13 mouse cellular contexts compared by ENCODE assay signal in the genomic region with DNA sequence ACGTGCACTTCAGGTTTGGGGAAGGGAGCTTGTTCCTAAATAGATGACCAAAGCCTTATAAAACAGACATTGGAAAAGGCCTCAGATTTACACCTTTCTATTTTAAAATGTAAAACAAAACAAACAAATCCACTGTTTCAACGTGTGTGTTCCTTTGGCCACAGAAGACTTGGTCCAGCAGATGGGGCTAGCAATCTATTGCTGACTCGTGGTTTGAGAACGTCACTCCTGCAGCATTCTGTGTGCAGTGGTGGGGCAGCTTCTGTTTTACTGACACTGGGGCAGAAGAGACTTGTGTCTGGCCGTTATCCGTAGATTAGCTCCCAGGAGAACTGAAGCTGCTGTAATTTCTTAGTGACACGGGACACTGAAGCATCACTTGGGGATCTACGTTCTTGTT. TPM values are rescaled to one million over a fixed set of nuclear protein-coding genes. Genes with fewer than 3 reads are reported as not detected.
DNase-seq lines count a peak whose midpoint lies in the region; ATAC-seq and TF ChIP-seq lines count a peak whose summit lies in the region.
"Had no signal": no experiment of that assay in that cellular context is flagged by ENCODE, and none has a peak within 500 bp of the region (broad histone marks: within the 10 kb centered on the region; RNA-seq: fewer than 3 reads in every experiment).

No protein-coding gene starts in this region.

- no peak for TF ChIP-seq POLR2A in brain, embryonic 14.5 days (IDR thresholded peaks at IDR 0.05; ENCODE audit: borderline replicate concordance, extremely low read depth, insufficient read depth, insufficient read length, poor library complexity, severe bottlenecking)

- DNase-seq in forebrain, postnatal 0 days: peak; percentile 32
- no peak for DNase-seq in forebrain, embryonic 14.5 days (ENCODE audit: low spot score)
- no peak for DNase-seq in layer of hippocampus, adult 2 months (ENCODE audit: low spot score in 2 of 2)
- DNase-seq in layer of hippocampus, adult 9-11 months: no peak
- DNase-seq in 416B (ENCODE audit: low read depth): peak; percentile 38
- DNase-seq in brain, embryonic 14.5 days (ENCODE audit: low read depth): no peak
- no peak for DNase-seq in thymus, postnatal 14 days
- no peak for DNase-seq in kidney, adult 8-10 months
- DNase-seq: cerebellum, adult 11-12 months; thymus, postnatal 4 days had no signal

- H3K4me2 ChIP-seq in forebrain, postnatal 0 days (ENCODE audit: low read depth): no peak overlapping the region
- H3K4me2 ChIP-seq in forebrain, embryonic 14.5 days (ENCODE audit: low read length): no peak overlapping the region
- H3K4me2 ChIP-seq: embryonic facial prominence, embryonic 13.5 days; kidney, embryonic 15.5 days; lung, embryonic 15.5 days had no signal

- H3K4me3 ChIP-seq in forebrain, postnatal 0 days (ENCODE audit: low read depth, low read length): no peak overlapping the region
- no peak overlapping the region for H3K4me3 ChIP-seq in forebrain, embryonic 14.5 days (ENCODE audit: low read depth, low read length)
- no peak overlapping the region for H3K4me3 ChIP-seq in layer of hippocampus, adult 2 months
- H3K4me3 ChIP-seq: embryonic facial prominence, embryonic 13.5 days; kidney, embryonic 15.5 days; lung, embryonic 15.5 days had no signal

- no peak overlapping the region for H3K9ac ChIP-seq in forebrain, postnatal 0 days
- H3K9ac ChIP-seq in forebrain, embryonic 14.5 days (ENCODE audit: low read length): no peak overlapping the region
- H3K9ac ChIP-seq: embryonic facial prominence, embryonic 13.5 days; kidney, embryonic 15.5 days; lung, embryonic 15.5 days had no signal

- peak; percentile 48; the same call in 1 of the 2 replicates for TF ChIP-seq CTCF in forebrain, postnatal 0 days (IDR thresholded peaks at IDR 0.05; ENCODE audit: low read depth)
- peak; percentile 47 for TF ChIP-seq CTCF in layer of hippocampus, adult 2 months (conservative IDR thresholded peaks at IDR 0.05)
- peak; percentile 16; the same call in 1 of the 2 replicates for TF ChIP-seq CTCF in brain, embryonic 14.5 days (IDR thresholded peaks at IDR 0.05; ENCODE audit: borderline replicate concordance, extremely low read depth, insufficient read depth, insufficient read length)

- H3K4me1 ChIP-seq in forebrain, postnatal 0 days (ENCODE audit: insufficient read depth): no peaks in the 10 kb centered on the region
- H3K4me1 ChIP-seq in forebrain, embryonic 14.5 days (ENCODE audit: control insufficient read depth, insufficient read depth, low read length): no peaks in the 10 kb centered on the region
- H3K4me1 ChIP-seq: embryonic facial prominence, embryonic 13.5 days; lung, embryonic 15.5 days had no signal

- H3K27ac ChIP-seq in forebrain, postnatal 0 days (ENCODE audit: low read depth, low read length): no peak overlapping the region
- no peak overlapping the region for H3K27ac ChIP-seq in forebrain, embryonic 14.5 days (ENCODE audit: low read depth, low read length)
- H3K27ac ChIP-seq in layer of hippocampus, adult 2 months: no peak overlapping the region
- H3K27ac ChIP-seq: embryonic facial prominence, embryonic 13.5 days; kidney, embryonic 15.5 days; lung, embryonic 15.5 days had no signal

- 85% methylated on average over 8 of the region's 8 CpGs for WGBS in forebrain, postnatal 0 days
- WGBS in forebrain, embryonic 14.5 days: 84% methylated on average over 8 of the region's 8 CpGs

- H3K36me3 ChIP-seq in forebrain, postnatal 0 days (ENCODE audit: insufficient read depth): peaks cover 40% of the 10 kb centered on the region
- H3K36me3 ChIP-seq in forebrain, embryonic 14.5 days (ENCODE audit: control insufficient read depth, insufficient read depth, low read length): peaks cover 61% of the 10 kb centered on the region

- no peaks in the 10 kb centered on the region for H3K9me3 ChIP-seq in forebrain, postnatal 0 days (ENCODE audit: low read length)
- H3K9me3 ChIP-seq in forebrain, embryonic 14.5 days (replicated peaks; ENCODE audit: control insufficient read depth, low read length): no peaks in the 10 kb centered on the region
- H3K9me3 ChIP-seq: embryonic facial prominence, embryonic 13.5 days; kidney, embryonic 15.5 days; lung, embryonic 15.5 days had no signal

- H3K27me3 ChIP-seq in forebrain, postnatal 0 days (ENCODE audit: insufficient read depth, low read length): no peaks in the 10 kb centered on the region
- no peaks in the 10 kb centered on the region for H3K27me3 ChIP-seq in forebrain, embryonic 14.5 days (replicated peaks; ENCODE audit: control insufficient read depth, insufficient read depth, low read length)
- H3K27me3 ChIP-seq: embryonic facial prominence, embryonic 13.5 days; kidney, embryonic 15.5 days; lung, embryonic 15.5 days had no signal

- ATAC-seq in forebrain, postnatal 0 days: no peak
- no peak for ATAC-seq in forebrain, embryonic 14.5 days

RNA-seq across cellular contexts. Expression of a gene that starts 6.9 kb away (rescaled TPM):
- total RNA-seq in forebrain, postnatal 0 days (2014; rRNA removed): 18.8 and 23.9 TPM in 2 replicates
- polyA plus RNA-seq in forebrain, postnatal 0 days (2015; fragmentation: Nextera tagmentation; extraction: Ambion mirVana): 17.5 and 24.4 TPM in 2 replicates
- 47.0 and 55.8 TPM in 2 replicates for polyA plus RNA-seq in forebrain, embryonic 14.5 days (2014; fragmentation: Nextera tagmentation; extraction: Ambion mirVana)
- 10 to 100 TPM; 33.1 to 44.9 TPM for total RNA-seq in layer of hippocampus, adult 2 months (2021)
- polyA plus RNA-seq in brain, embryonic 14.5 days (2012; rRNA removed): 53.3 and 67.1 TPM in 2 replicates

RNA-seq across cellular contexts. Expression of a gene that starts 7.0 kb away (rescaled TPM):
- 11.5 and 17.6 TPM in 2 replicates for total RNA-seq in forebrain, postnatal 0 days (2014; rRNA removed)
- polyA plus RNA-seq in forebrain, postnatal 0 days (2015; fragmentation: Nextera tagmentation; extraction: Ambion mirVana): 5.3 and 6.1 TPM in 2 replicates
- polyA plus RNA-seq in forebrain, embryonic 14.5 days (2014; fragmentation: Nextera tagmentation; extraction: Ambion mirVana): 13.9 and 14.7 TPM in 2 replicates
- 10 to 100 TPM; 24.0 to 24.9 TPM for total RNA-seq in layer of hippocampus, adult 2 months (2021)
- 14.0 and 15.6 TPM in 2 replicates for polyA plus RNA-seq in brain, embryonic 14.5 days (2012; rRNA removed)

RNA-seq across cellular contexts. Expression of a gene that starts 37.3 kb away (rescaled TPM):
- 20.0 and 24.2 TPM in 2 replicates for total RNA-seq in forebrain, postnatal 0 days (2014; rRNA removed)
- 15.2 and 15.7 TPM in 2 replicates for polyA plus RNA-seq in forebrain, postnatal 0 days (2015; fragmentation: Nextera tagmentation; extraction: Ambion mirVana)
- 16.5 and 20.3 TPM in 2 replicates for polyA plus RNA-seq in forebrain, embryonic 14.5 days (2014; fragmentation: Nextera tagmentation; extraction: Ambion mirVana)
- 10 to 100 TPM; 11.8 to 13.2 TPM for total RNA-seq in layer of hippocampus, adult 2 months (2021)
- 16.3 and 16.8 TPM in 2 replicates for polyA plus RNA-seq in brain, embryonic 14.5 days (2012; rRNA removed)

RNA-seq across cellular contexts. Expression of a gene that starts 57.1 kb away (rescaled TPM):
- total RNA-seq in forebrain, postnatal 0 days (2014; rRNA removed): 0.85 and 1.4 TPM in 2 replicates
- 0.18 and 0.62 TPM in 2 replicates for polyA plus RNA-seq in forebrain, postnatal 0 days (2015; fragmentation: Nextera tagmentation; extraction: Ambion mirVana)
- polyA plus RNA-seq in forebrain, embryonic 14.5 days (2014; fragmentation: Nextera tagmentation; extraction: Ambion mirVana): 0.17 and 0.18 TPM in 2 replicates
- under 1 TPM; 0.41 to 0.54 TPM for total RNA-seq in layer of hippocampus, adult 2 months (2021)
- polyA plus RNA-seq in brain, embryonic 14.5 days (2012; rRNA removed): 0.15 and 0.44 TPM in 2 replicates

Comparison
In these comparisons a context has a peak if more than half of its experiments do, and no peak if none do; other contexts are left out.
1. DNase-seq: peak in forebrain, postnatal 0 days (single experiment) and 416B (single experiment); none in forebrain, embryonic 14.5 days (single experiment), layer of hippocampus, adult 2 months (0 of 2), layer of hippocampus, adult 9-11 months (single experiment), brain, embryonic 14.5 days (single experiment), thymus, postnatal 14 days (single experiment) and kidney, adult 8-10 months (0 of 2).
2. Peak in every context shown above with its lines, with median percentiles within 50 percentile points of each other: CTCF ChIP-seq.